Mouse (Mus musculus) neural tube, embryonic 13.5 days (tissue): ENCODE measurements around the gene Arfgap2. TPM values are rescaled to one million over a fixed set of nuclear protein-coding genes. Genes with fewer than 3 reads are reported as not detected.
A peak's percentile ranks its signal among the peaks of the same experiment; 100 is the strongest.

Experiments
- ATAC-seq: fragments of 200-750 bp; cut with Nextera tagmentation; 2 replicates; pipeline ENCODE4 v1.8.0; 2017; ENCODE audit warnings: low read depth, mild to moderate bottlenecking, moderate TSS enrichment, moderate library complexity
- H3K27ac ChIP-seq: fragments of 300-500 bp; sonication (generic); replicated peaks from 2 replicates; pipeline ENCODE4 v1.5.1; 2015; ENCODE audit warnings: moderate library complexity, mild to moderate bottlenecking, inconsistent platforms
- H3K27me3 ChIP-seq: fragments of 300-500 bp; sonication (generic); 2 replicates; pipeline ENCODE4 v1.6.1; 2015; ENCODE audit warnings: mild to moderate bottlenecking, inconsistent platforms
- H3K36me3 ChIP-seq: fragments of 300-500 bp; sonication (generic); 2 replicates; pipeline ENCODE4 v1.6.1; 2015; ENCODE audit warnings: mild to moderate bottlenecking, inconsistent platforms
- H3K4me1 ChIP-seq: fragments of 300-500 bp; sonication (generic); replicated peaks from 2 replicates; pipeline ENCODE4 v1.6.1; 2015; ENCODE audit warnings: inconsistent platforms
- H3K4me2 ChIP-seq: fragments of 300-500 bp; sonication (generic); 2 replicates; pipeline ENCODE4 v1.6.1; 2015; ENCODE audit warnings: inconsistent platforms, mild to moderate bottlenecking, moderate library complexity
- H3K4me3 ChIP-seq: fragments of 300-500 bp; sonication (generic); 2 replicates; pipeline ENCODE4 v1.5.1; 2015; ENCODE audit warnings: mild to moderate bottlenecking, inconsistent platforms
- H3K9ac ChIP-seq: fragments of 300-500 bp; sonication (generic); 2 replicates; pipeline ENCODE4 v1.6.1; 2015; ENCODE audit warnings: moderate library complexity, mild to moderate bottlenecking, inconsistent platforms
- H3K9me3 ChIP-seq: fragments of 300-500 bp; sonication (generic); 2 replicates; pipeline ENCODE4 v1.6.1; 2016; ENCODE audit warnings: inconsistent platforms
- WGBS: fragments of 180-500 bp; shearing (Covaris S2); methylation state at CpG from one replicate; pipeline ENCODE4 v1.1.7; 2015; 5-methylcytosine and 5-hydroxymethylcytosine counted together
- polyA plus RNA-seq: library from polyadenylated mRNA; unstranded; fragments of >200 nt; fragmentation: Nextera tagmentation; extraction: Ambion mirVana; gene quantifications from 2 replicates; pipeline ENCODE4 v1.2.1, GENCODE M21; 2015

The Arfgap2 gene
- polyA plus RNA-seq, 1 experiment from 2014 or later = 67.0 TPM

GRCm38 (mm10) chr2:91320559-91321529 is 56.1 kb downstream of the Arfgap2 start:
- ATAC-seq = no peak
- Histone ChIP-seq H3K4me3 (no peak overlapping the region), H3K4me1 (peaks cover 10% of the 10 kb centered on the region), H3K27ac (no peak overlapping the region), H3K4me2 (no peak overlapping the region), H3K9ac (no peak overlapping the region), H3K27me3 (no peaks in the 10 kb centered on the region), H3K36me3 (no peaks in the 10 kb centered on the region; the same call in 1 of the 2 replicates), H3K9me3 (no peaks in the 10 kb centered on the region)
- 91% methylated on average over 10 of the region's 10 CpGs for WGBS

GRCm38 (mm10) chr2:91321923-91322322 is 57.1 kb downstream of the Arfgap2 start:
- Histone ChIP-seq H3K4me3 (no peak overlapping the region), H3K36me3 (no peaks in the 10 kb centered on the region), H3K9ac (no peak overlapping the region), H3K27me3 (no peaks in the 10 kb centered on the region), H3K27ac (no peak overlapping the region), H3K9me3 (no peaks in the 10 kb centered on the region), H3K4me2 (no peak overlapping the region), H3K4me1 (peaks cover 14% of the 10 kb centered on the region)
- no peak for ATAC-seq
- WGBS = 78% methylated on average over 2 of the region's 2 CpGs

- no peak overlapping the region for H3K4me3 ChIP-seq
- H3K4me1 ChIP-seq = peaks cover 19% of the 10 kb centered on the region
- H3K27me3 ChIP-seq = no peaks in the 10 kb centered on the region
- no peak overlapping the region for H3K27ac ChIP-seq
- H3K4me2 ChIP-seq = no peak overlapping the region
- H3K36me3 ChIP-seq = no peaks in the 10 kb centered on the region
- no peak for ATAC-seq
- no peak overlapping the region for H3K9ac ChIP-seq
- 79% methylated on average over 4 of the region's 4 CpGs for WGBS
- H3K9me3 ChIP-seq = no peaks in the 10 kb centered on the region
These were observed 57.7 kb downstream of the Arfgap2 start for GRCm38 (mm10) chr2:91322490-91322889.

GRCm38 (mm10) chr2:91324346-91324745 is 59.6 kb downstream of the Arfgap2 start:
- no peaks in the 10 kb centered on the region for H3K36me3 ChIP-seq
- peaks cover 32% of the 10 kb centered on the region for H3K4me1 ChIP-seq
- H3K9ac ChIP-seq = no peak overlapping the region
- H3K4me2 ChIP-seq = no peak overlapping the region
- 72% methylated on average over 1 of the region's 1 CpGs for WGBS
- no peaks in the 10 kb centered on the region for H3K9me3 ChIP-seq
- H3K27me3 ChIP-seq = no peaks in the 10 kb centered on the region
- H3K27ac ChIP-seq = no peak overlapping the region
- ATAC-seq = no peak
- H3K4me3 ChIP-seq = no peak overlapping the region

- Histone ChIP-seq H3K9ac (no peak overlapping the region), H3K9me3 (no peaks in the 10 kb centered on the region), H3K36me3 (no peaks in the 10 kb centered on the region), H3K27me3 (no peaks in the 10 kb centered on the region), H3K4me1 (peaks cover 37% of the 10 kb centered on the region), H3K27ac (peak overlapping the region; percentile 30; the same call in 1 of the 2 replicates), H3K4me2 (no peak overlapping the region), H3K4me3 (no peak overlapping the region)
- ATAC-seq = no peak
- 48% methylated on average over 15 of the region's 15 CpGs for WGBS
These were observed 60.1 kb downstream of the Arfgap2 start for GRCm38 (mm10) chr2:91324761-91325421.

Other genes with a start within 250 kb of the Arfgap2 start
- gene Rapsn, start 229.4 kb upstream of the Arfgap2 start, polyA plus RNA-seq = 2.1 and 3.0 TPM in 2 replicates
- gene Psmc3, start 211.0 kb upstream of the Arfgap2 start, polyA plus RNA-seq = 235 and 246 TPM in 2 replicates
- gene Slc39a13, start 194.6 kb upstream of the Arfgap2 start, polyA plus RNA-seq = 31.1 and 31.5 TPM in 2 replicates
- gene Spi1, start 182.6 kb upstream of the Arfgap2 start, polyA plus RNA-seq = 5.2 and 6.0 TPM in 2 replicates
- gene Mybpc3, start 146.8 kb upstream of the Arfgap2 start, polyA plus RNA-seq = 0.22 and 0.56 TPM in 2 replicates
- 47.3 and 51.6 TPM in 2 replicates for gene Madd, start 81.1 kb upstream of the Arfgap2 start, polyA plus RNA-seq
- 1.1 and 1.5 TPM in 2 replicates for gene Nr1h3, start 62.1 kb upstream of the Arfgap2 start, polyA plus RNA-seq
- 37.2 and 43.3 TPM in 2 replicates for gene Acp2, start 62.1 kb upstream of the Arfgap2 start, polyA plus RNA-seq
- gene Ddb2, start 28.0 kb upstream of the Arfgap2 start, polyA plus RNA-seq = 11.7 and 14.1 TPM in 2 replicates
- 14.8 and 15.3 TPM in 2 replicates for gene Pacsin3, start 9.0 kb upstream of the Arfgap2 start, polyA plus RNA-seq
- gene 1110051M20Rik, start 179.7 kb downstream of the Arfgap2 start, polyA plus RNA-seq = 124 and 130 TPM in 2 replicates
- gene Lrp4, start 192.5 kb downstream of the Arfgap2 start, polyA plus RNA-seq = 5.1 and 5.8 TPM in 2 replicates